27 mouse cellular contexts compared by ENCODE assay signal in genomic region chr10:8415474-8415873, GRCm38 (mm10).
DNase-seq lines count a peak whose midpoint lies in the region; ATAC-seq and TF ChIP-seq lines count a peak whose summit lies in the region.
"Had no signal": no experiment of that assay in that cellular context is flagged by ENCODE, and none has a peak within 500 bp of the region (broad histone marks: within the 10 kb centered on the region; RNA-seq: fewer than 3 reads in every experiment).

No protein-coding gene starts in this region.

- TF ChIP-seq EP300 in heart, adult 2 months (IDR thresholded peaks at IDR 0.05; ENCODE audit: insufficient read depth, low read depth, low read length), result no peak

- TF ChIP-seq POLR2A in heart, adult 2 months (IDR thresholded peaks at IDR 0.05; ENCODE audit: insufficient read depth, low read depth, low read length), result no peak

- intact Hi-C loops in heart, adult 2 months (cut with DNase I), result no loop called here

- WGBS in heart, adult 2 months, result 79% methylated on average over 5 of the region's 5 CpGs
- WGBS in hindbrain, embryonic 11.5 days, result 88% methylated on average over 5 of the region's 5 CpGs
- 87% methylated on average over 5 of the region's 5 CpGs for WGBS in midbrain, embryonic 10.5 days

- no peaks in the 10 kb centered on the region for H3K27me3 ChIP-seq in heart, adult 2 months (ENCODE audit: control insufficient read depth, insufficient read depth, low read length)
- H3K27me3 ChIP-seq in hindbrain, embryonic 11.5 days (ENCODE audit: control insufficient read depth, insufficient read depth, low read length), result no peaks in the 10 kb centered on the region
- H3K27me3 ChIP-seq in midbrain, embryonic 10.5 days (ENCODE audit: low read depth, poor library complexity, severe bottlenecking), result no peaks in the 10 kb centered on the region
- H3K27me3 ChIP-seq: embryonic facial prominence, embryonic 13.5 days; forebrain, embryonic 12.5 days; forebrain, embryonic 15.5 days; heart, embryonic 12.5 days; heart, embryonic 15.5 days had no signal

- H3K4me2 ChIP-seq in hindbrain, embryonic 11.5 days (replicated peaks; ENCODE audit: low read depth, low read length), result no peak overlapping the region
- H3K4me2 ChIP-seq: embryonic facial prominence, embryonic 13.5 days; forebrain, embryonic 12.5 days; forebrain, embryonic 15.5 days; heart, embryonic 12.5 days; heart, embryonic 15.5 days; hindbrain, embryonic 14.5 days had no signal

- H3K4me3 ChIP-seq in heart, adult 2 months, result no peak overlapping the region
- no peak overlapping the region for H3K4me3 ChIP-seq in hindbrain, embryonic 11.5 days (ENCODE audit: low read depth, low read length)
- no peak overlapping the region for H3K4me3 ChIP-seq in midbrain, embryonic 10.5 days
- H3K4me3 ChIP-seq: embryonic facial prominence, embryonic 10.5 days; embryonic facial prominence, embryonic 13.5 days; erythroblast, embryonic 14.5 days; forebrain, embryonic 12.5 days; forebrain, embryonic 15.5 days; heart, embryonic 12.5 days; heart, embryonic 15.5 days; hindbrain, embryonic 10.5 days had no signal

- H3K27ac ChIP-seq in heart, adult 2 months, result no peak overlapping the region
- no peak overlapping the region for H3K27ac ChIP-seq in hindbrain, embryonic 11.5 days (ENCODE audit: low read depth, low read length)
- no peak overlapping the region for H3K27ac ChIP-seq in midbrain, embryonic 10.5 days (replicated peaks)
- H3K27ac ChIP-seq: embryonic facial prominence, embryonic 10.5 days; embryonic facial prominence, embryonic 13.5 days; forebrain, embryonic 12.5 days; forebrain, embryonic 15.5 days; heart, embryonic 15.5 days; hindbrain, embryonic 10.5 days; hindbrain, embryonic 14.5 days; hindbrain, postnatal 0 days had no signal

- no peaks in the 10 kb centered on the region for H3K9me3 ChIP-seq in hindbrain, embryonic 11.5 days (ENCODE audit: control insufficient read depth, low read length)
- H3K9me3 ChIP-seq in midbrain, embryonic 10.5 days (replicated peaks), result no peaks in the 10 kb centered on the region
- H3K9me3 ChIP-seq: embryonic facial prominence, embryonic 10.5 days; embryonic facial prominence, embryonic 13.5 days; forebrain, embryonic 12.5 days; forebrain, embryonic 15.5 days; heart, embryonic 12.5 days; heart, embryonic 15.5 days; hindbrain, embryonic 10.5 days had no signal

- no peak overlapping the region for H3K9ac ChIP-seq in heart, adult 2 months (ENCODE audit: low read depth, low read length)
- H3K9ac ChIP-seq in hindbrain, embryonic 11.5 days (ENCODE audit: low read depth, low read length), result no peak overlapping the region
- H3K9ac ChIP-seq: embryonic facial prominence, embryonic 13.5 days; forebrain, embryonic 12.5 days; forebrain, embryonic 15.5 days; heart, embryonic 12.5 days; heart, embryonic 15.5 days; hindbrain, embryonic 14.5 days had no signal

- peak; percentile 88 for DNase-seq in heart, adult 11 months
- no peak for DNase-seq in heart, adult 2 months
- no peak for DNase-seq in hindbrain, embryonic 11.5 days (ENCODE audit: low spot score)
- no peak for DNase-seq in midbrain, embryonic 10.5 days (ENCODE audit: low spot score)
- no peak for DNase-seq in lung, postnatal 10 days
- DNase-seq: adrenal gland, adult 8-10 months; adrenal gland, postnatal 25 days; cerebellum, adult 18-20 months; cerebellum, adult 9-10 months; cerebellum, postnatal 25 days; embryo, embryonic 11 days; gastrocnemius, postnatal 25 days; heart, postnatal 10 days; heart, postnatal 36 days had no signal

- no peaks in the 10 kb centered on the region for H3K79me2 ChIP-seq in heart, adult 2 months (replicated peaks; ENCODE audit: control insufficient read depth, insufficient read depth, low read length)

- no peak for TF ChIP-seq CTCF in heart, adult 2 months (IDR thresholded peaks at IDR 0.05)

- ATAC-seq in granulocyte monocyte progenitor cell, adult 5-6 weeks (replicated peaks; ENCODE audit: poor library complexity, severe bottlenecking), result peak; percentile 68
- ATAC-seq in megakaryocyte progenitor cell, adult 5-6 weeks (replicated peaks; ENCODE audit: poor library complexity), result peak; percentile 63
- ATAC-seq in hindbrain, embryonic 11.5 days (ENCODE audit: low FRiP score), result no peak
- ATAC-seq: forebrain, embryonic 15.5 days; hindbrain, postnatal 0 days; inflammation-experienced regulatory T-cells, adult 6 months had no signal

- H3K36me3 ChIP-seq in heart, adult 2 months (ENCODE audit: control insufficient read depth, insufficient read depth, low read length), result no peaks in the 10 kb centered on the region
- no peaks in the 10 kb centered on the region for H3K36me3 ChIP-seq in hindbrain, embryonic 11.5 days (ENCODE audit: control insufficient read depth, insufficient read depth, low read length)
- H3K36me3 ChIP-seq in midbrain, embryonic 10.5 days, result no peaks in the 10 kb centered on the region
- H3K36me3 ChIP-seq: embryonic facial prominence, embryonic 10.5 days; embryonic facial prominence, embryonic 13.5 days; forebrain, embryonic 12.5 days; forebrain, embryonic 15.5 days; heart, embryonic 12.5 days; heart, embryonic 15.5 days; hindbrain, embryonic 10.5 days had no signal

- no peaks in the 10 kb centered on the region for H3K4me1 ChIP-seq in heart, adult 2 months (ENCODE audit: control insufficient read depth, insufficient read depth, low read length)
- no peaks in the 10 kb centered on the region for H3K4me1 ChIP-seq in hindbrain, embryonic 11.5 days (replicated peaks; ENCODE audit: control insufficient read depth, insufficient read depth, low read length)
- no peaks in the 10 kb centered on the region for H3K4me1 ChIP-seq in midbrain, embryonic 10.5 days
- H3K4me1 ChIP-seq: embryonic facial prominence, embryonic 10.5 days; forebrain, embryonic 12.5 days; forebrain, embryonic 15.5 days; heart, embryonic 12.5 days; heart, embryonic 15.5 days; hindbrain, embryonic 10.5 days had no signal
